Mouse (Mus musculus) large intestine, adult 2 months (tissue): Measurements from ENCODE around the gene Disp1. TPM values are rescaled to one million over a fixed set of nuclear protein-coding genes. Genes with fewer than 3 reads are reported as not detected.

Experiments
- DNase-seq: peaks from one replicate; pipeline ENCODE4 v3.0.0-alpha.2; 2012; ENCODE audit warnings: low read depth, low spot score
- WGBS: fragments of 180-500 bp; shearing (Covaris S2); methylation state at CpG from one replicate; pipeline ENCODE4 v1.1.7; 2018; 5-methylcytosine and 5-hydroxymethylcytosine counted together
- polyA plus RNA-seq: library from polyadenylated mRNA; depleted of rRNA; stranded (reverse); fragments of >200 nt; gene quantifications from 2 replicates; pipeline ENCODE4 v1.2.3, GENCODE M21; 2012; rRNA removed

Gene Disp1
- polyA plus RNA-seq, 1 experiment, result 5.2 TPM

DNA sequence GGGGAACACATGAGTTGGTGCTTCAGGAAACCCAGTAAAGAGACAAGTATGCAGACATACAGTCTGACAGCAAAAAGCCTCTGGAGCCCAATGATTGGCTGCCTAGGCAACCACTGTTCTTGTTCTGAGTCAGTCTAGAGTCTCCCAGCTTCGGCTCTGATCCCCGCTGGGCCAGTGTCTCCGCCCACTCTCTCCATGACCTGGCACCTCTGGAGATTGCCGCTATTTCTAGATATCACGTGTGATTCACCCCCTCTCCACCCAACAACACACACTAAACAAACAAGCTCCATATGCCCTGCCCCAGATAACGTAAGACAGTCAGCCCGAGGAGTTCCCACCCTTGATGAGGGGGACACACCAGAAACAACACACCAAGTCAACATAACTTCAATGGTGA lies 168.7 kb downstream of the Disp1 start:
- WGBS, result 48% methylated on average over 7 of the region's 7 CpGs
- peak; percentile 53 for DNase-seq

GRCm38 (mm10) chr1:183049295-183049694 lies 172.0 kb downstream of the Disp1 start:
- no peak for DNase-seq
- WGBS, result 77% methylated on average over 6 of the region's 6 CpGs

DNA sequence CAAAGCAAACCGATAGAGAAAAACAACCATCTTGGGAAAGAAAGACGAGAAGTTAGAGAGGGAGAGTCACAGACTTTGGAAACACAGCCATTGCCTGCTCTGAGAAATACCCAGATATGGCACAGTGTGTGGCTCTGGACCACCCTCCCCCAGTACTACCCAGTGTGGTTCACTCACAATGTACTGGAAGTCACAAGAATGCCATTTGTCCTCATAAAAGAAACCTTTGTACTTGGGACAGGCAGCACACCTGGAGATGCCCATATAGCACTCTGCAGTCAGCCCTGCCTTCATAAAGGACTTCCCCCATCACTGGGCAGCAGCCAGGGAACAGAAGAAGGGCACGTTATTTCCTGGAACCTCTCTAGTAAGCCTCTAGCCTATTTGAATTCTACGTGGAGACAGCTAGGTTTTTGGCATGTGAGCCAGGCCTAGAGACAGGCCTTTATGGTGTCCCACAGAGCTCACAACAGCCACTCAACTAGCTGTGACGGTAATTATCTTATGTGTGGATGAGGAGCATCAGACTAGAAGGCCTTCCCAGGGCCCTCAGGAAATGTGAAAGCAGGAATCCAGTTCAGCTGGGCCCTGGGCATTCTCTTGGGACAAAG lies 173.3 kb downstream of the Disp1 start:
- peak; percentile 73 for DNase-seq
- WGBS, result 17% methylated on average over 5 of the region's 5 CpGs

GRCm38 (mm10) chr1:183047191-183047912 lies 174.0 kb downstream of the Disp1 start:
- DNase-seq, result peak; percentile 62
- 28% methylated on average over 7 of the region's 7 CpGs for WGBS

DNA sequence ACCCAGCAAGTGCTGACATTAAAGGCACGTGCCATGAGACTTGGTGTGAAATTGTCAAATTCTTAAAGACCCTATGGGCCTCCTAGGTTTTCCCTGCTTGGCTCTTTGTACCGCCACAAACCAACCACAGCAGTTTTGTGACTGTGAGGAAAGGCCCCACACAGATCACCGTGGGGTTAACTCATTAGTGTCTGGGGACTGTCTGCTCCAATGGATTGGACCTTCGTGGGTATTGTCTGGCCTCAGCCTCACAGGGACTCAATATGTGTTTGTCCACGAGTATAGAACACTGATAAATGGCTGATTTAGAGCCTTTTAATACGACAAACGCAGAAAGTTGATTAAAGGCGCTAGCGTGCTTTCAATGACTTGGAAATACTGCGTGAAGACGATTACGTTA lies 175.2 kb downstream of the Disp1 start:
- DNase-seq, result no peak
- WGBS, result 90% methylated on average over 12 of the region's 12 CpGs

GRCm38 (mm10) chr1:183043161-183043812 lies 178.0 kb downstream of the Disp1 start:
- no peak for DNase-seq
- WGBS, result 76% methylated on average over 13 of the region's 13 CpGs

- DNase-seq, result no peak
- 59% methylated on average over 6 of the region's 7 CpGs for WGBS
Observed at GRCm38 (mm10) chr1:183041703-183042102, 179.6 kb downstream of the Disp1 start.

DNA sequence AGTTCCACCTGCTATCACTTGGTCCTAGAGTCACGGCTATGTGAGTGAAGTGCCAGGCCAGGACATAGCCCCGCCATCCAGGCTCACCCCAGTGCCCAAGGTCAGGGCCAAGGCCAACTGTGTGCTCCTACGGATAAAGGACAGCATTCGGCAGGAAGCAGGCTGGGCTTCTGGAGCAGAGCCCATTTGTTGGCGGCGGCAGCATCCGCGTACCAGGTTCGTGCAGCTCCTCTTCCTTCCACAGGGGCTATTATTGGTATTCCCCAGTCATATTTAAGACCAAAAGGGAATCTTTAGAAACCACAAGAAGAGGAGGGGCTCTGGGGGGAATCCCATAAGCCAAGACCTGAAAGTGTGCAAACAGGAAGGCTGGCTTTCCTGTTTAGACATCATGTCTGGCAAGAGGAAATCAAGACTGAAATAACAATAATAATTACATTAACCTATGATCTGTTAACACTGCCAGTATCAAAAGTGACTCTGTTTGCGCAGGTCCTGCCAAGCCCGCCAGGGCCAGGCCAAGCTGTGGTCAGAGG lies 180.4 kb downstream of the Disp1 start:
- WGBS, result 55% methylated on average over 11 of the region's 11 CpGs
- no peak for DNase-seq

DNA sequence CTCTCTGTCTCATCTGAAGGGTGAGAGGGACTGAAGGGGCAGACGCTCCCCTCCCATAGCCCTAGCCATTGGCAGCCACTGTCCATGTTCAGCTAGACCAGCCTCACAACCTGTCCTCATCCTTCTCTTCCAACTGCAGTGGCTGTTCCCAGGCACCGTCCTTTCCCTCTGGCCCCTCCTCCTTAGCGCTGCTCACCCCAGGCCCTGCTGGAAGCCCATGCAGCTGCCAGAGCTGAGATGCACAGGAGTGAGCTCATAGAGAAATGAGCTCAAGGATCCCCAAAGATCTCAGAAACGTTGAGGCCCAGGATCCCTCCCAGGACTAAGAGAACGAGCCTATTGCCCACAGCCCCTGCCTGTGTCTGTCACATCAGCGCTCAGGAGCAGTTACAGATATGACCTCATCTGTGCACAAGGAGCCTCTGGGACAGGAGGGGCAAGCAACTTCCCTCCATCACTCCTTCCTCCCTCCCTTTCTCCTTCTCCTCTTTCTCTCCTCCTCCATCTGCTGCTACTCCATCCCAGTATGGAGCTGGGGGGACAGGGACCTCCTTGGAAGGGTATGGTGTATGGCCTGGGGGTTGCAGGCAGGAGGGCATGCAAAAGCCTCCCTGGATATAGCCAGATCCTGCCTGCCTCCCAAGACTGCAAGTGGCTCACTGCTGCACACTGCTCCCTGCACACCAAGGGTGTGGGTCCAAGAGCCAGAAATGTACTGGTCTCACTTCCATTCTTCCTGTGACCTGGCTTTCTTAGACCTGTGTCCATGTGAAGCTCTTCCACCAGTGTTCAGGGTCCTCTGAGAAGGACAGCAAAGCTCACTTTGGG lies 181.2 kb downstream of the Disp1 start:
- whole genome bisulfite sequencing, result 69% methylated on average over 6 of the region's 6 CpGs
- DNase-seq, result no peak

- 82% methylated on average over 7 of the region's 7 CpGs for WGBS
- DNase-seq, result no peak
Observed at GRCm38 (mm10) chr1:183039404-183039803, 181.9 kb downstream of the Disp1 start.

Other genes starting within 250 kb of the Disp1 start
- gene Aida, start 75.1 kb upstream of the Disp1 start, polyA plus RNA-seq, result 12.3 and 14.2 TPM in 2 replicates
- gene Brox, start 75.7 kb upstream of the Disp1 start, polyA plus RNA-seq, result 15.5 and 22.8 TPM in 2 replicates
- 62.7 and 78.0 TPM in 2 replicates for gene Mia3, start 148.0 kb upstream of the Disp1 start, polyA plus RNA-seq
- 4.5 and 5.2 TPM in 2 replicates for gene Taf1a, start 167.5 kb upstream of the Disp1 start, polyA plus RNA-seq
- gene Hhipl2, start 196.7 kb upstream of the Disp1 start, polyA plus RNA-seq, result 0.10 and 0.14 TPM in 2 replicates